Mouse (Mus musculus): ENCODE measurements around the gene Celf6.
A peak's percentile ranks its signal among the peaks of the same experiment; 100 is the strongest.

The Celf6 gene

DNA sequence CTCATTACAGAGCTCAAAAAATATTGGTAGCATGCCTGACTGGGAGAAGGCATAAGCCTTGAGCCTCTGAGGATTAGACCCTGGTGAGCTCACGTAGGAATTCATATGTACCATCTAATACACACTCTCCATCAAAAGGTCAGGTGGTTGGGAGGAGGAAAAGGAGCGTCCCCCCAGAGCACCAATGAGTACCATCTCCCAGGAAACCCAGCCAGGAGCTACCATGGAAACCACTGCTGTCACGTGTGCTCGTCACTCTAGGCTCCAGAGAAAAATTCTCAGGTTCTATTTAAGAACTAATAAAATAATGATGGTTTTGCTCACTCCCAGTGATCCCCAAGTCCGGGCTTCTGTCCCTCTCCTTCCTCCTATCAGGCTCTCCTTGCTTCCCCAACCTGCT is 10.5 kb downstream of the Celf6 start:
- DNase-seq (ENCODE audit: low spot score in 2 of 2), result no peak

DNA sequence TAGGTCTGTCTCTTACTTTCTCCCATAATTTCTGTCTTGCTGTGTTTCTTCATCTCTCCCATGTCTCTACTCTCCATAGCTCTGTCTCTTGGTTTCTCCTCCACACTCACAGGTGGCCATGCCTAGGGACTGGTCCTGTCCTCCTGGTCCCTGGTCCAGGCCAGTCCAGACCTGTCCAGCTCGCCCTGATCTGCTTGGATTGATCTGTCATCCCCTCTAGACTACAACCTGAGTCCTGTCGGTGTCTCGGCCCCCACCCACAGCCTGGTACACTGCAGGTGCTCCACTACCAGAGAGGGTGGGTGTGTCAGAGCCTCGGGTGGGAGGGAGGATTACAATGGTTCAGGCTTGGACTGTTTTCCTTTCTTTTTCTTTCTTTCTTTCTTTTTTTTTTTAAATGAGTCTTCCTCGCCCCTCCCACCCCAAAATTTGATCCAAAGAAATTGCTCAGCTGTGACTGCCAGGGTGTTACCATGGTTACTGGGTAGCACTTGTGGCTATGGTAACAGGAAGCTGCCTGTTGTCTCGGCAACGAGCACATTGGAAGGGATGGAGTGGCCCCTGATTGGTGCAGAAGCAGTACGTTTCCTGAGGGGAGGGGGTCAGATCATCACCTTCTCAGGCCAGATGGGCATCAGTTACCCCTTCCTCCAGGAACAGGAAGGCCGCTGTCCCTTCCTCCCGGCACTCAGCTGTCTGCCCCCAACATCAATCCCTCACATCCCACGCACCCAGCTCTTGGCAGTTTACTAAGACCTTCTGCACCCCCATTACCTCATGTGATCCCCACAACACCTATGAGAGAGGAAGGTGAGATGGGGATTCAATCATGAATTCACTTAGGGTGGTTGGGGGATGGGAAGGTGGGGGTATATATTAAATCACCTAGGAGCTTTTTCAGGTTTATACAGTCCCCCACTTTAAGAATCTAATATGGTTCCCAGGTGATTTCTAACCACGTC is 11.3 kb downstream of the Celf6 start:
- no peak for DNase-seq (ENCODE audit: low spot score in 2 of 2)

DNA sequence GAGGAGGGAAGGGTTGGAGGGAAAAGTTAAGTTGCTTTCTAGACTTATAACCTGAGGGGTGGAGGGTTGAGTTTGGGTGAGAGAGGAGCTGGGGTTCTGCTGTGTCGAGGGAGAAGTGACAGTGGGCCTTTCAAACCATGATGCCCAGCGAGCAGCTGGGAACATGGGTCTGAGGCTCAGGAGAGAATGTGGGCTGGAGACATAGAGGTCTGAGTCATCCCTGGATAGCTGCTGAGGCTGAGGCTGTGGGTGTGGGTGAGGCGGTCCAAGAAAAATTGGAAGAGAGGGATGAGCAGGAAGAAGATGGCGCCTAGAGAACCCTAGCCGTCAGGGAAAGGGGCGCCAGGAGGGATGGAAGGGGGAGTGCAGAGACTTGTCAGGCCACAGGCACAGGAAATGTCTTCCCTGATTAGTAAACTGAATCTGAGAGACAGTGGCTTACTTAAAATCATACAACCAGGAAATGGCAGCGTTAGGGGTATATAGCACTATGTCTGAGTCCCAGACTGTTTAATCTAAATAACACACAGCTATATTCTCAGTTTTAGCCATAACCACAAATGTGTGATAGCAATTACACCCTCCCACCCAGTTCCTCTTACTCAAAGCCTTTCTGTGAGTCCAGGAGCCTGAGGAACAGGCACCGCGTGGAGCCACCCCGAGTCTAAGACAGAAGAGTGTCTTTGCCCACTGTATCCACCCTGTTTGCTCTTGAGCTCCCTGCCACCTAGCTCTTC is 12.2 kb downstream of the Celf6 start:
- DNase-seq (ENCODE audit: low spot score in 2 of 2), result no peak

DNA sequence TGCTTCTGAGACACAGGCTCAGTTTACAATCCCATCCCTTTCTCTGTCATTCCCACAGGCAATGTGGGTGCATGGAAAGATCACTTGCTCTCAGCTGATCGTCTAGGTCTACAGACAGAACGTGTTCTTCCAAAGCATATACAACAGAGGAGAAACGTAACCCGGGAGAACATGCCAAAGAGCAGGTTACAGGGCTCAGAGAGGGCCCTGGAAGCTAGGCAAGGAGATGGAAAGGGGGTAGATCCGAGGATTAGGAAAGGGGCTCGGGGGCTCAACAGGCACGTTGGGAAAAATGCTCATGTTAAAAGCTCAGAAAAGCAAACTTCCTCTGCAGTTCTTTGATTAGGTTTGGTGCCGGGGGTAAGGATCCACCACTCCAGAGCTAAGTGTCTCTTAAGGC is 23.9 kb downstream of the Celf6 start:
- no peak for DNase-seq (ENCODE audit: low spot score in 2 of 2)

DNA sequence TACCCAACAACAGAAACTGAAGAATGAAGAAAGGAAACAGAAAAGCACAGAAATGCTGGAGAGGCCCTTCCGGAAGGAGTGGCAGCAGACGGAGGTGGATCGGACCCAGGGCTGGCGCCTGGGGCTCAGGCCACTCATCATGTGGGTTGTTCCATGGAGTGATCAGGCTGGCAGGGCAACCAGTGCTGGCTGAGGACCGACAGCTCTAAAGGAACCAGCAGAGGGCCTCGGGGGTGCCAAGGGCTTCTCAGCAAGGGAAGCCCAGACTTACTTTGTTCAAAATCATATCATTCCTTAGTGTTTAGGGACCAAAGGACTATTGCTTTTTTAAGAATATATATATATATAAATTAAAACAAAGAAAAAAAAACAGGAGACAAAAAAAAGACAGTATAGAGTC is 28.2 kb downstream of the Celf6 start:
- DNase-seq (ENCODE audit: low spot score in 2 of 2), result no peak

DNA sequence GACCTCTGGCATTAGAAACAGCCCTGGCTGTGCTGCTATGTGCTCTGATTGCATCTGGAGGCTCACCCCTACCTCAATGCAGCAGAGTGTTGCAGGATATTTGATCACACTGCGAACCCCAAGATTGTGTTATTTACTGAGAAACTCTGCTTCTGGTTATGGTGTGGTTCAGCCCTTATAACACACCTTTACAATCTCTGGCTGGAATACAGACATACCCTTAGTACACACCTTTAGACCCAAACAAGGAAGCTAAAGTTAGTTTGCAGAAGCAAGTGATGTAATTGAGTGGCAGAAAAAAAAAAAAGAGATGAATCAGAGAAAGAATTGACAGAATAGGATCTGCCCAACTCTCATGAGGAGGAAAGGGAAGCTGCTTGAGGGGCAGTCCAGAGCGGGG is 33.2 kb downstream of the Celf6 start:
- no peak for DNase-seq (ENCODE audit: low spot score in 2 of 2)

DNA sequence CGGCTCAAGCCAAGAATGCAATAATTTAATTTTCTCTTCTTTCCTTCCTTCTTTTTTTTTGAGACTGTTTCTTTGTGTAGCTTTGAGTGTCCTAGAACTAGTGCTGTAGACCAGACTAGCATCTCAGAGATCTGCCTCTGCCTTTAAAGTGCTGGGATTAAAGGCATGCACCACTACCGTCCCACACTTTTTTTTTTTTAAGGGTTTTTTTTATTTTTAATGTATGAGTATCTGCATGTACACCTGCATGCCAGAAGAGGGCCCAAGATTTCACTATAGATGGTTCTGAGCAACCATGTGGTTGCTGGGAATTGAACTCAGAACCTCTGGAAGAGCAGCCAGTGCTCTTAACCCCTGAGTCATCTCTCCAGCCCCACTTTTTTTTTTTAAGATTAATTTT is 38.1 kb downstream of the Celf6 start:
- DNase-seq (ENCODE audit: low spot score in 2 of 2), result no peak

DNA sequence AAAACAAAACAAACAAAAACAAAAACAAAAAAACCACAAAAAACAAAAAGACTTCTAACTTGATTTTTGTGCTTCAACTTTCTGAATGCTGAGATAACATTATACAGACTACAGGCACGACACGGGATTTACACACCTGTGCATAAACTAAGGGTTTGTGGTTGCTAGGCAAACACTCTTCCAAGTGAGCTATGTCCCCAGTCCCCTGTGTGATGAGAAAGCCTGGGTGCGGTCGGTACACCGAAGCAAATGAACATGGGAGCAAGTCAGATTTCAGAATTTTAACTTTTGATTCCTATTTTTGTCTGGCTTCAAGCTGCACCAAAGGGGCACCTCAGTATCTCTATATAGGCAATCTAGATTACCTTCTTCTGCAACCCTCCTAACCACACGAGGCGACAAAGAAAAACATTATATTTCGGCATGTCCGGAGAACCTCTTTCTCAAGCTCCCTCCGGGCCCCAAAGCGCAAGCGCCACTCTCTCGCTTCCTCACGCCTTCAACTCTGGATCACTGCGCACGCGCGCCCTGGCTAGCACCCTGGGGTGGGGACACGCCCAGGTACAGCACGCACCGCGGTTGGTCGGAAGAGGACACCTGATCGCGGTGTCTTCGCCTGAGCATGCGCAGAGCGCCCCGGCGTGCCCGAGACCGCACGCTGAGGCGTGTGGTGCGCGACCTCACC is 39.0 kb downstream of the Celf6 start, which contains the start of gene Parp6:
Parp6 (plus strand) TSS at position 663 of the 685 bp plus-strand sequence.
- peak; percentile 98 to 99 for DNase-seq (ENCODE audit: low spot score in 2 of 2)

DNA sequence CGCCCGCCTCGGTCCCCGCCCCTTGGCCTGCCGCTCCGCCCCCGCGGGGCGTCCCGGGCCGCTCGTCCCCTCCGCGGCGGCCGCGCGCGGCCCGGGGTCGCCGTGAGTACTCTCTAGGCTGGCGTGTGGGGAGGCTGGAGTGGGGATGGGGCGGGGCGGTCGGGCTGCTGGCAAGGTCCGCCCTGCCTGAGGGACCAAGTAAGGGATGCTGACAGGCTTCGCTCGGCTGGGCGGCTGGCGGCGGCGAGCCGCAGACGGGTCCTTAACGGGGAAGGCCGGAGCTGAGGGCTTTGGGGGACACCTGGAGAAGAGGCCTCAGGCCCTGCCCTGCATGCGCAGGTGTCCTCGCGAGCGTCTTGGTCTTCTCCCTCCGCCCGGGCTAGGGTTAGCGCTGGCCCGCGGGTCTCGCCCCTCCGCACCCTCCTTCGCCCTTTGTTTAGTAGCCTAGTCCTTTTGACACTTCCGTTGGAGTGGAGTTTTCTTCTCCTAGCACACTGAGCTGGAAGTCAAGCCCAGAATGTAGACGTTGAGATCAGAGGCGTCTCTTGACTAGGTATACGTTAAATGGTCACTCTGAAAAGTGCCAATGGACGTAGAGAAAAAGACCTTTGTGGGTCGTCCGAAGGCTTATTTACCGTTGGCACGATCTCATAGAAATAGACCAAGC is 39.7 kb downstream of the Celf6 start:
- no peak for DNase-seq (ENCODE audit: low spot score in 2 of 2)

DNA sequence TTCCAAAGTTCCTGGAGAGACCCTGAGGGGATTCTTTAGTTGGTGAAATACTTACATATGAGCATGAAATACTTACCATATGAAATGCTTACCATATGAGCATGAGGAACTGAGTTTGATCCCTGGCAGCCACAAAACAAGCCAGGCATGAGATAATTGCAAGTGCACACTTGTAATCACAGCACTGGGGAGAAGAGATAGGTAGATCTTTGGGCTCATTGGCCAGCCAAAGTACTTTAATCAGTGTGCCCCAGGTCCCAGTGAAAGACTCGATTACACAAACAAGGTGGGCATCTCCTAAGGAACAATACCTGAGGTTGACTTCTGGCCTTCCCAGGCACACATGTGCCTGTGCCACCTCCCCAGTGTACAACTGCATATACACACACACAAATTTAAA is 60.7 kb downstream of the Celf6 start:
- no peak for DNase-seq (ENCODE audit: low spot score in 2 of 2)

DNA sequence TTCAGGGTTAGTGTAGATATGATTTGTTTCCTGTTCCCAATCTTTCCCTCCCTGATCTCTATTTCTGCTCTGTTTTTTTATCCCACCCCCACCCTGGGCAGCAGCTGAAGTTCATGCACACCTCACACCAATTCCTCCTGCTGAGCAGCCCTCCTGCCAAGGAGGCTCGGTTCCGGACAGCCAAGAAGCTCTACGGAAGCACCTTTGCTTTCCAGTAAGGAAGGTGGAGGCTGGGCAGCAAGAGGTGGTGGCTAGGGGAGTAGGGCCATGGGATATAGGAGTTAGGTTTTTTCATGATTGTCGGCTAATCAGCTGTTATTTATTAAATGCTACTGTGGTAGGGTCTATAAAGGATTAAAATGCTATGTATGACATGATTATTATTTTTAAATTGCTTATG is 62.2 kb downstream of the Celf6 start:
- no peak for DNase-seq (ENCODE audit: low spot score in 2 of 2)

DNA sequence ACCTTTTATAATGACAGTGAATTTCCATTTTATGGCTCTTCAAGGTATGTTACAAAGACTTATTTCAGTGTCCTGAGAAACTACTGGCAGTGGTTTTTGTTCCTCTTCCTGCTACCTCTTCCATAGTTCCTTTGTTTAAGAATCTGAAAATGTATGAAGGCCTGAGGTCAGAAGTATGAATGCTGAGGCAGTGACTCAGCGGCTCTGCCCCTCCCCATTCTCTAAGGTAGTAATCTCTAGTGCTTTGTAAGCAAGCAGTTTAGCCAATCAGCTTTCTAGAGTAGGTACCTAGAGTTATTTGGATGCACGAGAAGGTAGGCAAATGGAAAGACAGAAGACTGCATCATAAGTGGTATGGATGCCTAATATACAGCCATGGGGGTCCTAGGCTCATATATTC is 63.6 kb downstream of the Celf6 start:
- DNase-seq (ENCODE audit: low spot score in 2 of 2), result no peak

DNA sequence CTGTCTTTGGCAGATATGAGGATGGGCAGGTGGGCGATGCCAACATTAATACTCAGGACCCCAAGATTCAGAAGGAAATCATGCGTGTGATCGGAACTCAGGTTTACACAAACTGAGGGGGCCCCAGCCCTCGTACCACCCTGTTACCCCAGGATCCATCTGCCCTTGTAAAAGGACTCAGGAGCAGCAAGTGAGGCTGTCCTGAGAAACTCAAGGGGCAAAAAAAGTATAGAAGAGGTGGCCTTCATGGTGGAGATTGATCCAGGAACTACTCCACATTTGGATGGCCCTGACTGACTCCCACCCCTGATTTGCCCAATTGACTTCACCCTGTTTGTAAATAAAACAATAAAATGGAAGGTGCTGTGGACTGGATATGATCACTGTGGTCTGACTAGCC is 72.2 kb downstream of the Celf6 start:
- no peak for DNase-seq (ENCODE audit: low spot score in 2 of 2)

DNA sequence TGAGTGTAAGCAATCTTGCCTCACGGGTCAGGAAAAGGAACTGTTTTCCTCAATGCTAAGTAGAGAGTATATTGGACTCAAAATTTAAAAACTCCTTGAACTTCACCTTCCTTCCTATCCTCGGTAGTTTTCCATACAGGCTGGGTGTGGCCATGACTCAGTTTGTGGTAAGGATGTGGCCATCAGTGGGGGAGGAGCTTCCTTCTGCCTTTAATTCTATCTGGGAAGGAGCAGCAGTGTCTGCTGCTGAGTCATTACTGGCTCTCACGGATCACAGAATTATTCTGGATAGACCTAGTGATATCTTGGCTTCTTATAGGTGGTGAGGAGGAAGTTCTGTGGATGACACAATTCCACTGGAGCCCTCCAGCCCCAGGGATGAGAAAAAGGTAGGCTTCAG is 75.7 kb downstream of the Celf6 start:
- no peak for DNase-seq (ENCODE audit: low spot score in 2 of 2)

DNA sequence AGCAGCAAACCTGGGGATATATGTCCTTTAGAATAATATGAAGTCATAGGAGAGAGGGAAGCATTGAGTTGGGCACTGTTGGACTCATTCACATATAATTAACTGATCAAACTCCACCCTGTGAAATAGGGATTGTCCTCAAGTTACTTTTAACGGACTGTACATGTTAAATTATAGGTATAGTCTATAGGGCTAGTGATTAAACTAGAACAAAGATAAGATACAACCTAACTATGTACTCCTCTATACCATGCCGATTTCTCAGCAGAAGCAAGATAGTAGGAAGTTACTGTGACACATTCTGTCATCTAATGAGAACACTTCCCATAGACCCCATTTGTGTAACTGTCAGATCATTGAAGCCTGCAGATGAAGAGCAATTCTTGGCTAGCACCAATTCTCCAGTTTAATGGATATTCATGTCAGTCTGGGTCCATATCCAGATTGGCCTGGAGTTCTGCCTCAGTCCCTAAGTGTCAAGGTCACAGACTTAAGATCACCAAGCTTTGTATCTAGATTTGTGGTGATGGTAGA is 76.8 kb downstream of the Celf6 start:
- no peak for DNase-seq (ENCODE audit: low spot score in 2 of 2)

DNA sequence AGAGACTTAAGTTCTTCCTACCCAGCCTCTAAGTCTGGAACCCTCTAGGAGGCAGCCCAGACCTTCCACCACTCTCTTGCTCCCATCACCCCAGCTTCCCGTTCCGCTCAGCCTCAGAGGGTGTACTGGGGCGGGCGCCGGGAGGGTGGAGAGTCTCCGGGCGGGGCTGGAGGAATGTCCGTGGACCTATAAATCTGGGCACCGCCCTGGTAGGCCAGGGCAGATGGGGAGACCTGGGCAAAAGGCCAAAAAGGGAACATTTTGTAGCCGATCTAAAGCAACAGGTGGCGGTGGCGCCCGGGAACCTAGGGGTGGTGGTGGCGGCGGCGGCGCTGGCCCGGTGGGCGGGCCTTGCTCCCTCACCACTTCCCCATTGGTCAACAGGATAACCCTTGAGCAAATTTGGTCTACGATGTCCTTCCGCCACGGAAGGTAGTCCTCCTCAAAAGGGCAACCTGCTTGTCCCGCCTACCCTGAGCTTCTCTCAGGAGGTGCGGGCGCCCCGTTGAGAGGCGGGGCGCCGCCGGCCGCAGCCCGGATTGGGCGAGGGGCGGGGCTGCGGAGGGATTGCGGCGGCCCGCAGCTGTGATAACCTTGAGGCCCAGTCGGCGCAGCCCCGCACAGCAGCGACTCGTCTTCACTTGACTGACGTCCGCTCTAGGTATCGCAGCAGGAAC is 78.4 kb downstream of the Celf6 start, which contains the start of gene Pkm:
Pkm (plus strand) TSS at position 411 of the 677 bp plus-strand sequence.
- DNase-seq (ENCODE audit: low spot score in 2 of 2), result peak; percentile 80 to 88
